Mouse (Mus musculus) liver, adult 2 months (tissue): ENCODE results near the gene Camk2g. TPM values are rescaled to one million over a fixed set of nuclear protein-coding genes. Genes with fewer than 3 reads are reported as not detected.

ENCODE experiments used
- DNase-seq: peaks from one replicate; pipeline ENCODE4 v3.0.0-alpha.2; 2011; ENCODE audit warnings: low read depth, low spot score; ENCODE audit errors: extremely low read depth
- H3K27ac ChIP-seq: fragments of 200-500 bp; replicated peaks from 2 replicates; pipeline ENCODE4 v1.5.1; 2012; ENCODE audit warnings: low read depth, mild to moderate bottlenecking, control low read depth, inconsistent platforms, low read length; ENCODE audit not compliant: insufficient read depth
- H3K27me3 ChIP-seq: fragments of 200-500 bp; 2 replicates; pipeline ENCODE4 v1.6.1; 2012; ENCODE audit warnings: mild to moderate bottlenecking, moderate library complexity, low read length, inconsistent platforms; ENCODE audit not compliant: control insufficient read depth, insufficient read depth
- H3K36me3 ChIP-seq: fragments of 200-500 bp; 2 replicates; pipeline ENCODE4 v1.6.1; 2012; ENCODE audit warnings: low read length, inconsistent platforms; ENCODE audit not compliant: control insufficient read depth, insufficient read depth
- H3K4me1 ChIP-seq: fragments of 200-500 bp; 2 replicates; pipeline ENCODE4 v1.6.1; 2011; ENCODE audit warnings: low read length; ENCODE audit not compliant: control insufficient read depth, insufficient read depth
- H3K4me3 ChIP-seq: fragments of 200-500 bp; 2 replicates; pipeline ENCODE4 v1.5.1; 2011; ENCODE audit warnings: low read depth, mild to moderate bottlenecking, control low read depth, low read length, moderate library complexity; ENCODE audit not compliant: insufficient read depth
- H3K79me2 ChIP-seq: fragments of 200-500 bp; 2 replicates; pipeline ENCODE4 v1.6.1; 2012; ENCODE audit warnings: inconsistent platforms, mild to moderate bottlenecking, low read length, moderate library complexity; ENCODE audit not compliant: control insufficient read depth, insufficient read depth
- H3K9ac ChIP-seq: fragments of 200-500 bp; 2 replicates; pipeline ENCODE4 v1.6.1; 2012; ENCODE audit warnings: low read depth, mild to moderate bottlenecking, control low read depth, inconsistent platforms, low read length
- CTCF ChIP-seq: fragments of 200-500 bp; IDR thresholded peaks from 2 replicates; pipeline ENCODE4 v1.5.1; 2011; ENCODE audit warnings: low read depth, low read length, control low read depth
- POLR2A ChIP-seq: fragments of 200-500 bp; IDR thresholded peaks from 2 replicates; pipeline ENCODE4 v1.6.1; 2011; ENCODE audit warnings: low read length, control low read depth; ENCODE audit not compliant: insufficient read depth; ENCODE audit errors: extremely low read depth
- WGBS: fragments of 180-500 bp; shearing (Covaris S2); methylation state at CpG from one replicate; pipeline ENCODE4 v1.1.7; 2018; 5-methylcytosine and 5-hydroxymethylcytosine counted together
- polyA plus RNA-seq: library from polyadenylated mRNA; depleted of rRNA; stranded (reverse); fragments of >200 nt; gene quantifications from 2 replicates; pipeline ENCODE4 v1.2.3, GENCODE M21; 2012
- total RNA-seq: library from RNA; depleted of rRNA; stranded (reverse); fragments of >200 nt; gene quantifications from 2 replicates; pipeline ENCODE4 v1.2.3, GENCODE M21; 2014

Gene Camk2g
- total and polyA plus RNA-seq, 2 experiments = 7.9 TPM

GRCm38 (mm10) chr14:20757370-20757907 lies 36.4 kb downstream of the Camk2g start:
- Histone ChIP-seq H3K4me1 (peaks cover 2% of the 10 kb centered on the region; the same call in 1 of the 2 replicates), H3K9ac (no peak overlapping the region), H3K27me3 (no peaks in the 10 kb centered on the region), H3K27ac (no peak overlapping the region), H3K36me3 (peaks cover 21% of the 10 kb centered on the region), H3K4me3 (no peak overlapping the region), H3K79me2 (no peaks in the 10 kb centered on the region)
- TF ChIP-seq CTCF = no peak
- TF ChIP-seq POLR2A = no peak
- DNase-seq = no peak
- 89% methylated on average over 22 of the region's 22 CpGs for WGBS

GRCm38 (mm10) chr14:20753792-20754191 lies 40.1 kb downstream of the Camk2g start:
- Histone ChIP-seq H3K79me2 (no peaks in the 10 kb centered on the region), H3K36me3 (peaks cover 17% of the 10 kb centered on the region)
- TF ChIP-seq CTCF (no peak), POLR2A (no peak)

DNA sequence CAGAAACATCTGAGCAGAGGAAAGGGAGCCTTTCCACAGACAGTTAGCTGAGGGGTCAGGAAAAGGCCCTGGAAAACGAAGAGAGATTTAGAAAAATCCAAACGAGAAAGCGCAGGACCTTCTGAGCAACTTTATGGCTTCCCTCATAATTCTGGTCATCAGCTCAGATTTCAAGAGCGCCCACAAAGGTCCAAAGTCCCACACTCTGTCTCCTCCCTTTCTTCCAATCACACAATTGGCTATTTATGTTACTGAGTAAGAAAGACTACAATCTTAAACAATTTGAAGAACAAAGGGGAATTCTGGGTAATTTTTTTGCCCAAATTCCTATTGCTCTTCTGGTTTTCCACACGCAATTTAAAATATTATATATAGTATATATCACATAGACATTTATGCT lies 43.4 kb downstream of the Camk2g start:
- H3K4me1 ChIP-seq = peaks cover 2% of the 10 kb centered on the region; the same call in 1 of the 2 replicates
- 81% methylated on average over 5 of the region's 5 CpGs for WGBS
- H3K27me3 ChIP-seq = no peaks in the 10 kb centered on the region
- H3K4me3 ChIP-seq = no peak overlapping the region
- no peak for TF ChIP-seq POLR2A
- TF ChIP-seq CTCF = no peak
- no peak for DNase-seq
- H3K27ac ChIP-seq = no peak overlapping the region
- no peaks in the 10 kb centered on the region for H3K79me2 ChIP-seq
- H3K9ac ChIP-seq = no peak overlapping the region
- H3K36me3 ChIP-seq = peaks cover 9% of the 10 kb centered on the region

More at GRCm38 (mm10) chr14:20753792-20754191, 40.1 kb downstream of the Camk2g start:
- no peaks in the 10 kb centered on the region for H3K27me3 ChIP-seq
- no peak overlapping the region for H3K9ac ChIP-seq
- 76% methylated on average over 3 of the region's 3 CpGs for WGBS
- H3K4me3 ChIP-seq = no peak overlapping the region
- no peak overlapping the region for H3K27ac ChIP-seq
- no peak for DNase-seq
- peaks cover 2% of the 10 kb centered on the region; the same call in 1 of the 2 replicates for H3K4me1 ChIP-seq

GRCm38 (mm10) chr14:20749494-20750051 lies 44.3 kb downstream of the Camk2g start:
- H3K27me3 ChIP-seq = no peaks in the 10 kb centered on the region
- H3K79me2 ChIP-seq = no peaks in the 10 kb centered on the region
- no peak for DNase-seq
- no peak overlapping the region for H3K9ac ChIP-seq
- H3K4me3 ChIP-seq = no peak overlapping the region
- peaks cover 2% of the 10 kb centered on the region; the same call in 1 of the 2 replicates for H3K4me1 ChIP-seq
- TF ChIP-seq POLR2A = no peak
- TF ChIP-seq CTCF = no peak
- H3K36me3 ChIP-seq = no peaks in the 10 kb centered on the region; the same call in 1 of the 2 replicates
- WGBS = 91% methylated on average over 4 of the region's 4 CpGs
- H3K27ac ChIP-seq = no peak overlapping the region

DNA sequence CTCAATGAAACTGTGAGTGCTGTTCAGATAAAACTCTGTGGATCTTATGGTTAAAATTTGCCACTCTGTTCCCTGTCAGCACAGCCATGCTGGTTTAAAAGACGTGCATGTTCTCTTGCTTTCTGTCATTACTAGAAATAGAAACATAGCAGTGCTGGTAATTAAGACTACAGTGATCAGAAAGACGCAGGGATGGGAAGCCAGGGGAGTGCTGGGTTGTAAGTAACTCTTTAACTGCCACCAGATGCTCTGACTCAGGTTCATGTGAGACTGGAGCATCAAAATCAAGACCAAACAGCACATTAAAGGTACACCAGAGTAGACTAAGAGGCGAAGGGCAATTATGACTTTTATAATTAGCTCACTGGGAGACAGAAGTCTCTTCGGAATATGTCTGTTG lies 45.5 kb downstream of the Camk2g start:
- Histone ChIP-seq H3K4me3 (no peak overlapping the region), H3K9ac (no peak overlapping the region), H3K4me1 (peaks cover 2% of the 10 kb centered on the region; the same call in 1 of the 2 replicates), H3K36me3 (no peaks in the 10 kb centered on the region; the same call in 1 of the 2 replicates), H3K27ac (no peak overlapping the region), H3K27me3 (no peaks in the 10 kb centered on the region), H3K79me2 (no peaks in the 10 kb centered on the region)
- no peak for TF ChIP-seq POLR2A
- TF ChIP-seq CTCF = no peak
- no peak for DNase-seq
- 81% methylated on average over 4 of the region's 4 CpGs for WGBS

DNA sequence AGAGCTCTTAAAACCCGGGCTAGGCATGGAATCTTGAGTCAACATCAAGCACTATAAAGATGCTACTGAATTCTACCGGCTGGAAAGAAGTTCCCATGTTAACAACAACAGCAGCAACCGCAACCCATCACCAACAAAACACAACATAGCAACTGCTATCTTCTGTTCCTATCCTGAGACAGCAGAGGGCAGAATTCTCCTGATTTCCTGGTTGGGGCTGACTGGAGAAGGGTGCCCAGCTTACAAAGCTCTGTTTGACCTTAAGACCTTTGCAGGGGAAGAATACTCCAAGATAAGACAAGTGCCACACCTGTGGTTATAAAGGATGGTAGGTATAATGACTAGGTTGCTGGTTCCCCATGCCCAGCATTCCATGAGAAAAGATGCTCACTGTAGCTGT lies 47.0 kb downstream of the Camk2g start:
- Histone ChIP-seq H3K27me3 (no peaks in the 10 kb centered on the region), H3K9ac (no peak overlapping the region), H3K4me3 (no peak overlapping the region), H3K27ac (no peak overlapping the region), H3K4me1 (no peaks in the 10 kb centered on the region), H3K36me3 (peaks cover 2% of the 10 kb centered on the region; the same call in 1 of the 2 replicates), H3K79me2 (no peaks in the 10 kb centered on the region)
- 79% methylated on average over 3 of the region's 3 CpGs for whole genome bisulfite sequencing
- TF ChIP-seq CTCF = no peak
- DNase-seq = no peak
